Mouse (Mus musculus): ENCODE measurements around the gene Gins2.

DNA sequence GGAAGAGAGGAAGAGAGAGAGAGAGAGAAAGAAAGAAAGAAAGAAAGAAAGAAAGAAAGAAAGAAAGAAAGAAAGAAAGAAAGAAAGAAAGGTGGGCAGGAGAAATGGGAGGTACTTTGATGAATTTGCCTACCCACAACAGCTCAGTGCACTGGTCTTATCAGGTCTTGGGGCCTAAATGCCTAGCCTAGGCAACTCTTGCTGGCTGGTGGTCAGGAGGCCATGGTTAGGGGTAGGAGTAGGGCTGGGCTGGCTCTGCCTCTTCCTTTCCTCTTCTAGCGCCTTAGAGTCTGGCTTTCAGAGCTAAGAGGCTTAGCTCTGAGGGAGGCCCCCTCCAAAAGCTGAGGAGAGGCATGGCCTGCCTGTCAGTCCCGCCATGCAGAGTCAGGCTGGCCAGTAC lies 34.5 kb upstream of the Gins2 start:
- TF ChIP-seq CTCF (IDR thresholded peaks at IDR 0.05; ENCODE audit: control insufficient read depth, insufficient read depth, insufficient replicate concordance, low read depth, low read length) (no peak), POLR2A (IDR thresholded peaks at IDR 0.05; ENCODE audit: control insufficient read depth, low read depth, low read length) (no peak)

Measured in testis, adult 2 months (tissue).